Mouse (Mus musculus) bone marrow macrophage, adult 2 months (primary cell): ENCODE results near the gene Tbc1d9.

Experiments used
- CTCF ChIP-seq: IDR thresholded peaks from 2 replicates; pipeline ENCODE4 v1.5.1; 2012; ENCODE audit warnings: low read depth, mild to moderate bottlenecking, low read length, moderate library complexity
- POLR2A ChIP-seq: IDR thresholded peaks from 2 replicates; pipeline ENCODE4 v1.6.1; 2012; ENCODE audit warnings: mild to moderate bottlenecking, low read depth, low read length, borderline replicate concordance

GRCm38 (mm10) chr8:83309836-83310235 is 144.7 kb downstream of the Tbc1d9 start:
- TF ChIP-seq POLR2A (no peak), CTCF (no peak)
